Mouse (Mus musculus): ENCODE data around the gene Rdh8. TPM values are rescaled to one million over a fixed set of nuclear protein-coding genes. Genes with fewer than 3 reads are reported as not detected.
A peak's percentile ranks its signal among the peaks of the same experiment; 100 is the strongest.

The Rdh8 gene
- total RNA-seq, 2 experiments from 2014 or later, result not detected

GRCm38 (mm10) chr9:20875021-20875790, 56.9 kb downstream of the Rdh8 start:
- peak; percentile 53 to 86 for DNase-seq (ENCODE audit: low spot score in 2 of 2)
- intact Hi-C loops (cut with DNase I), result no loop called here

Other genes starting within 250 kb of the Rdh8 start
- gene Zfp846, start 237.2 kb upstream of the Rdh8 start, total RNA-seq (2021), result 10 to 100 TPM; 17.3 to 23.3 TPM
- gene Ubl5, start 175.6 kb upstream of the Rdh8 start, total RNA-seq (2021), result 100 to 1,000 TPM; 320 to 340 TPM
- 10 to 100 TPM; 18.4 to 19.0 TPM for gene Fbxl12, start 173.7 kb upstream of the Rdh8 start, total RNA-seq (2021)
- gene Pin1, start 166.4 kb upstream of the Rdh8 start, total RNA-seq (2021), result 10 to 100 TPM; 42.8 to 47.4 TPM
- 100 to 1,000 TPM; 171 to 195 TPM for gene Olfm2, start 72.2 kb upstream of the Rdh8 start, total RNA-seq (2021)
- 1 to 10 TPM; 1.5 to 1.8 TPM for gene Col5a3, start 3.4 kb upstream of the Rdh8 start, total RNA-seq (2021)
- 10 to 100 TPM; 60.1 to 69.1 TPM for gene A230050P20Rik, start 50.1 kb downstream of the Rdh8 start, total RNA-seq (2021)
- gene Angptl6, start 61.2 kb downstream of the Rdh8 start, total RNA-seq (2021), result 10 to 100 TPM in 1 of 2 experiments, 1 to 10 TPM in 1; 9.0 to 10.2 TPM
- gene Ppan, start 69.7 kb downstream of the Rdh8 start, total RNA-seq (2021), result 10 to 100 TPM; 19.9 to 21.1 TPM
- gene Eif3g, start 80.1 kb downstream of the Rdh8 start, total RNA-seq (2021), result 100 to 1,000 TPM; 113 to 123 TPM
- 10 to 100 TPM; 40.0 to 42.9 TPM for gene Dnmt1, start 141.4 kb downstream of the Rdh8 start, total RNA-seq (2021)
- gene S1pr2, start 158.3 kb downstream of the Rdh8 start, total RNA-seq (2021), result 1 to 10 TPM; 2.2 to 2.8 TPM
- 10 to 100 TPM; 61.5 to 64.2 TPM for gene Mrpl4, start 184.2 kb downstream of the Rdh8 start, total RNA-seq (2021)
- gene Icam1, start 197.5 kb downstream of the Rdh8 start, total RNA-seq (2021), result 1 to 10 TPM; 3.3 to 3.5 TPM
- 1 to 10 TPM in 1 of 2 experiments, under 1 TPM in 1; 0.80 to 1.1 TPM for gene Icam4, start 210.9 kb downstream of the Rdh8 start, total RNA-seq (2021)
- 100 to 1,000 TPM; 236 to 267 TPM for gene Icam5, start 213.6 kb downstream of the Rdh8 start, total RNA-seq (2021)
- gene Zglp1, start 248.6 kb downstream of the Rdh8 start, total RNA-seq (2021), result 1 to 10 TPM in 1 of 2 experiments, not detected in 1; 1.3 TPM